Mouse (Mus musculus) intestine, embryonic 14.5 days (tissue): Measurements from ENCODE around the gene Syce2. TPM values are rescaled to one million over a fixed set of nuclear protein-coding genes. Genes with fewer than 3 reads are reported as not detected.

Experiments
- ATAC-seq: fragments of 200-750 bp; cut with Nextera tagmentation; replicated peaks from 2 replicates; pipeline ENCODE4 v1.8.0; 2017; ENCODE audit warnings: low read depth, moderate number of reproducible peaks, moderate TSS enrichment, moderate library complexity; ENCODE audit not compliant: low FRiP score, low TSS enrichment
- DNase-seq: peaks from one replicate; pipeline ENCODE4 v3.0.0-alpha.2; 2018; ENCODE audit warnings: low spot score
- H3K27ac ChIP-seq: fragments of 300-500 bp; sonication (generic); 2 replicates; pipeline ENCODE4 v1.5.1; 2014; ENCODE audit warnings: low read depth, mild to moderate bottlenecking, control low read depth
- H3K27me3 ChIP-seq: fragments of 300-500 bp; sonication (generic); replicated peaks from 2 replicates; pipeline ENCODE4 v1.6.1; 2014; ENCODE audit warnings: low read length, control low read depth; ENCODE audit not compliant: control insufficient read depth, insufficient read depth
- H3K36me3 ChIP-seq: fragments of 300-500 bp; sonication (generic); 2 replicates; pipeline ENCODE4 v1.6.1; 2014; ENCODE audit warnings: low read length, control low read depth; ENCODE audit not compliant: control insufficient read depth, insufficient read depth
- H3K4me1 ChIP-seq: fragments of 300-500 bp; sonication (generic); replicated peaks from 2 replicates; pipeline ENCODE4 v1.6.1; 2014; ENCODE audit warnings: low read length, control low read depth, mixed read lengths; ENCODE audit not compliant: control insufficient read depth, insufficient read depth
- H3K4me2 ChIP-seq: fragments of 300-500 bp; sonication (generic); 2 replicates; pipeline ENCODE4 v1.6.1; 2014; ENCODE audit warnings: low read length
- H3K4me3 ChIP-seq: fragments of 300-500 bp; sonication (generic); 2 replicates; pipeline ENCODE4 v1.5.1; 2014; ENCODE audit warnings: low read depth, low read length, control low read depth, mixed read lengths
- H3K9ac ChIP-seq: fragments of 300-500 bp; sonication (generic); 2 replicates; pipeline ENCODE4 v1.6.1; 2014; ENCODE audit warnings: mild to moderate bottlenecking, low read length
- H3K9me3 ChIP-seq: fragments of 300-500 bp; sonication (generic); 2 replicates; pipeline ENCODE4 v1.6.1; 2016; ENCODE audit warnings: low read length, control low read depth; ENCODE audit not compliant: control insufficient read depth
- WGBS: fragments of 180-500 bp; shearing (Covaris S2); extraction: QIAGEN DNeasy Blood & Tissue Kit; methylation state at CpG from one replicate; pipeline ENCODE4 v1.1.7; 2014; 5-methylcytosine and 5-hydroxymethylcytosine counted together
- polyA plus RNA-seq: library from polyadenylated mRNA; unstranded; fragments of >200 nt; fragmentation: Nextera tagmentation; extraction: Ambion mirVana; gene quantifications from 2 replicates; pipeline ENCODE4 v1.2.1, GENCODE M21; 2014

Gene Syce2
- polyA plus RNA-seq, 1 experiment from 2014 or later: 68.9 TPM

- Histone ChIP-seq H3K27me3 (peaks cover 49% of the 10 kb centered on the region), H3K4me1 (peaks cover 8% of the 10 kb centered on the region; the same call in 1 of the 2 replicates), H3K27ac (no peak overlapping the region), H3K4me3 (no peak overlapping the region), H3K4me2 (no peak overlapping the region), H3K9ac (no peak overlapping the region), H3K36me3 (no peaks in the 10 kb centered on the region), H3K9me3 (no peaks in the 10 kb centered on the region)
- whole genome bisulfite sequencing: 73% methylated on average over 5 of the region's 5 CpGs
- ATAC-seq: no peak
- DNase-seq: no peak
These were observed 38.0 kb downstream of the Syce2 start for GRCm38 (mm10) chr8:84909949-84910348.

GRCm38 (mm10) chr8:84910551-84910950 lies 38.6 kb downstream of the Syce2 start:
- no peak overlapping the region for H3K9ac ChIP-seq

GRCm38 (mm10) chr8:84911854-84912253 lies 39.9 kb downstream of the Syce2 start:
- no peak for ATAC-seq
- Histone ChIP-seq H3K36me3 (no peaks in the 10 kb centered on the region), H3K4me1 (peaks cover 8% of the 10 kb centered on the region; the same call in 1 of the 2 replicates), H3K9me3 (no peaks in the 10 kb centered on the region), H3K4me2 (no peak overlapping the region), H3K4me3 (no peak overlapping the region), H3K27me3 (peaks cover 58% of the 10 kb centered on the region), H3K9ac (no peak overlapping the region), H3K27ac (no peak overlapping the region)
- no peak for DNase-seq
- 82% methylated on average over 9 of the region's 9 CpGs for WGBS

More at GRCm38 (mm10) chr8:84910551-84910950, 38.6 kb downstream of the Syce2 start:
- WGBS: 81% methylated on average over 6 of the region's 6 CpGs
- no peak for DNase-seq
- Histone ChIP-seq H3K4me1 (peaks cover 8% of the 10 kb centered on the region; the same call in 1 of the 2 replicates), H3K9me3 (no peaks in the 10 kb centered on the region), H3K27me3 (peaks cover 49% of the 10 kb centered on the region), H3K36me3 (no peaks in the 10 kb centered on the region), H3K4me3 (no peak overlapping the region), H3K27ac (no peak overlapping the region), H3K4me2 (no peak overlapping the region)
- no peak for ATAC-seq

- 26% methylated on average over 26 of the region's 27 CpGs for WGBS
- H3K4me1 ChIP-seq: peaks cover 8% of the 10 kb centered on the region; the same call in 1 of the 2 replicates
- no peaks in the 10 kb centered on the region for H3K9me3 ChIP-seq
- H3K9ac ChIP-seq: no peak overlapping the region
- H3K27ac ChIP-seq: no peak overlapping the region
- H3K36me3 ChIP-seq: no peaks in the 10 kb centered on the region
- peaks cover 63% of the 10 kb centered on the region for H3K27me3 ChIP-seq
- H3K4me3 ChIP-seq: peak overlapping the region; percentile 30
- DNase-seq (no peak), ATAC-seq (no peak)
- H3K4me2 ChIP-seq: peak overlapping the region; percentile 64
These were observed 40.5 kb downstream of the Syce2 start for GRCm38 (mm10) chr8:84912391-84912790.

GRCm38 (mm10) chr8:84912895-84913501 lies 41.1 kb downstream of the Syce2 start:
- Histone ChIP-seq H3K36me3 (no peaks in the 10 kb centered on the region), H3K4me2 (peak overlapping the region; percentile 64), H3K4me3 (peak overlapping the region; percentile 30), H3K9me3 (no peaks in the 10 kb centered on the region), H3K9ac (peak overlapping the region; percentile 2; the same call in 1 of the 2 replicates), H3K27ac (no peak overlapping the region), H3K4me1 (peaks cover 8% of the 10 kb centered on the region; the same call in 1 of the 2 replicates), H3K27me3 (peaks cover 65% of the 10 kb centered on the region)
- peak; percentile 75 for DNase-seq
- WGBS: under 1% methylated on average over 55 of the region's 55 CpGs
- ATAC-seq: peak; percentile 72

GRCm38 (mm10) chr8:84913502-84913900 lies 41.6 kb downstream of the Syce2 start:
- ATAC-seq (no peak), DNase-seq (no peak)
- H3K4me3 ChIP-seq: peak overlapping the region; percentile 30
- peaks cover 8% of the 10 kb centered on the region; the same call in 1 of the 2 replicates for H3K4me1 ChIP-seq
- H3K4me2 ChIP-seq: peak overlapping the region; percentile 64
- no peak overlapping the region for H3K27ac ChIP-seq
- H3K9me3 ChIP-seq: no peaks in the 10 kb centered on the region
- H3K36me3 ChIP-seq: no peaks in the 10 kb centered on the region
- WGBS: 10% methylated on average over 9 of the region's 9 CpGs
- peaks cover 66% of the 10 kb centered on the region for H3K27me3 ChIP-seq
- peak overlapping the region; percentile 2; the same call in 1 of the 2 replicates for H3K9ac ChIP-seq

GRCm38 (mm10) chr8:84913960-84914359 lies 42.0 kb downstream of the Syce2 start:
- H3K27ac ChIP-seq: no peak overlapping the region
- no peak overlapping the region for H3K4me3 ChIP-seq
- peaks cover 66% of the 10 kb centered on the region for H3K27me3 ChIP-seq
- peak overlapping the region; percentile 64 for H3K4me2 ChIP-seq
- peaks cover 7% of the 10 kb centered on the region; the same call in 1 of the 2 replicates for H3K4me1 ChIP-seq
- DNase-seq (no peak), ATAC-seq (no peak)
- 27% methylated on average over 4 of the region's 4 CpGs for WGBS
- H3K36me3 ChIP-seq: no peaks in the 10 kb centered on the region
- H3K9me3 ChIP-seq: no peaks in the 10 kb centered on the region
- no peak overlapping the region for H3K9ac ChIP-seq

GRCm38 (mm10) chr8:84915269-84915668 lies 43.4 kb downstream of the Syce2 start:
- Histone ChIP-seq H3K9ac (no peak overlapping the region), H3K9me3 (no peaks in the 10 kb centered on the region), H3K27me3 (peaks cover 54% of the 10 kb centered on the region), H3K4me1 (0 out of 2 replicates have a peak, but pooled peaks cover 4% of the 10 kb centered on the region), H3K4me2 (no peak overlapping the region), H3K36me3 (no peaks in the 10 kb centered on the region), H3K27ac (no peak overlapping the region), H3K4me3 (no peak overlapping the region)
- DNase-seq (no peak), ATAC-seq (no peak)
- 84% methylated on average over 8 of the region's 8 CpGs for WGBS

GRCm38 (mm10) chr8:84917781-84918180 lies 45.9 kb downstream of the Syce2 start:
- Histone ChIP-seq H3K4me2 (no peak overlapping the region), H3K27ac (no peak overlapping the region), H3K27me3 (peaks cover 30% of the 10 kb centered on the region), H3K4me1 (no peaks in the 10 kb centered on the region), H3K4me3 (no peak overlapping the region), H3K9ac (no peak overlapping the region), H3K9me3 (no peaks in the 10 kb centered on the region), H3K36me3 (no peaks in the 10 kb centered on the region)
- WGBS: 25% methylated on average over 20 of the region's 20 CpGs
- DNase-seq: no peak
- no peak for ATAC-seq
